Mouse (Mus musculus): Measurements from ENCODE around the gene Zcchc7.
A peak's percentile ranks its signal among the peaks of the same experiment; 100 is the strongest.

DNA sequence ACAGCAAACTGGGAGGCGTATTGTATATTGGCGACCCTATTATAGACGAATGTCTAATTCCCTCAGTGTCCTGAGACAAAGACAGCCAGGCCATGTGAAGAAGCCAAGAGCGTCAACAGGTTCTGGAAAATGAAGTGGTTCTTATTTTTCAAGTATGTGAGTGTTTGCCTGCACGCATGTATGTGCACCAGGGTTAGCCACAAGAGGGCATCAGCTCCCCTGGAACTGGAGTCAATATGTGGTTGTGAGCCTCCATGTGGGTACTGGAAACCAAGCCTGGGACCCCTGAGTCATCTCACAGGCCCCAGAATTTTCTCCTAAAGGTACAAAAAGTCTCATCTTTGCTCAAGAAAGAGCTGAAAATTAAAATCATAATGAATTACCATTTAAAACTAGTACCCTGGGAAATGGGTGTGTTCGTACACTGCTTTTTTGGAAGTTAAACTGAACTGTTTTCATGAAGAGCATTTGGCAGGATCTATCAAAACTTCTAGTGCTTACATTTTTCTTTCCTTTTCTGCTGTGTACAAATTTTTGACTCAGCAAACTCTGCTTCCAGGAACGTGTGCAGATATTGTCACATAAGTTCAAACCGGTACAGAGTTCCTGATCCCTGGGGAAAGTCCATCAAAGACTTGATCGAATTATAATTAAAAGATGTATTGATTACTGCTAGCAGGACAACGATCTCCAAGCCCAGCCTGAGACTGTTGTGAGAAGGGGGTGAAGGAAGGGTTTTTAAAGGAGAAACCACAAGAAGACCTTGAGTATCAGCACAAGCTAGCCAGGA lies 221.4 kb downstream of the Zcchc7 start:
- no peak for TF ChIP-seq POLR2A (IDR thresholded peaks at IDR 0.05; ENCODE audit: extremely low read depth, insufficient read depth, low read length)
- peak; percentile 36; the same call in 1 of the 2 replicates for TF ChIP-seq CTCF (IDR thresholded peaks at IDR 0.05; ENCODE audit: low read depth, low read length)
